Mouse (Mus musculus) kidney, postnatal 4 days (tissue): ENCODE measurements around the gene Tgfbr3l.

Experiments
- DNase-seq, 2 experiments: peaks; one replicate each; pipeline ENCODE4 v3.0.0; 2021; ENCODE audit warnings: mixed read lengths in 2 of 2

Gene Tgfbr3l

GRCm38 (mm10) chr8:4247951-4248540 is at the start of gene Tgfbr3l:
Gene Tgfbr3l, plus strand, starts transcription at chr8:4248214.
- no peak for DNase-seq

GRCm38 (mm10) chr8:4201321-4201720 is 46.7 kb upstream of the Tgfbr3l start:
- DNase-seq = no peak

GRCm38 (mm10) chr8:4205246-4206123 is 42.5 kb upstream of the Tgfbr3l start:
- peak; percentile 18 to 40 for DNase-seq

GRCm38 (mm10) chr8:4206182-4207015 is 41.6 kb upstream of the Tgfbr3l start:
- DNase-seq = peak; percentile 20 to 41

- DNase-seq = no peak
Measured at GRCm38 (mm10) chr8:4207016-4207350, 41.0 kb upstream of the Tgfbr3l start.

GRCm38 (mm10) chr8:4211097-4211496 is 36.9 kb upstream of the Tgfbr3l start:
- DNase-seq = no peak

- peak; percentile 44 to 54 for DNase-seq
Measured at GRCm38 (mm10) chr8:4212809-4213209, 35.2 kb upstream of the Tgfbr3l start.

- peak; percentile 72 to 80 for DNase-seq
Measured at GRCm38 (mm10) chr8:4213210-4214005, 34.6 kb upstream of the Tgfbr3l start.

GRCm38 (mm10) chr8:4214006-4214980 is 33.7 kb upstream of the Tgfbr3l start:
- DNase-seq = peak; percentile 62 to 70

GRCm38 (mm10) chr8:4216296-4216695 is 31.7 kb upstream of the Tgfbr3l start:
- no peak for DNase-seq

GRCm38 (mm10) chr8:4216791-4217621 is 31.0 kb upstream of the Tgfbr3l start, which contains the start of gene Prr36:
Gene Prr36, minus strand, starts transcription at chr8:4217459.
- peak; percentile 53 to 68 for DNase-seq

- DNase-seq = no peak
Measured at GRCm38 (mm10) chr8:4219617-4220016, 28.4 kb upstream of the Tgfbr3l start.

- no peak for DNase-seq
Measured at GRCm38 (mm10) chr8:4222059-4222458, 26.0 kb upstream of the Tgfbr3l start.

- DNase-seq = no peak
Measured at GRCm38 (mm10) chr8:4226323-4226722, 21.7 kb upstream of the Tgfbr3l start.

GRCm38 (mm10) chr8:4226739-4227347 is 21.2 kb upstream of the Tgfbr3l start, which contains the start of gene Lrrc8e:
Gene Lrrc8e, plus strand, starts transcription at chr8:4226827.
- DNase-seq = peak; percentile 42 to 64

- no peak for DNase-seq
Measured at GRCm38 (mm10) chr8:4227919-4228318, 20.1 kb upstream of the Tgfbr3l start.

- DNase-seq = no peak
Measured at GRCm38 (mm10) chr8:4229784-4230183, 18.2 kb upstream of the Tgfbr3l start.

- DNase-seq = no peak
Measured at GRCm38 (mm10) chr8:4230612-4231351, 17.2 kb upstream of the Tgfbr3l start.
